Mouse (Mus musculus) mouse trophoblast stem cell (cell line): ENCODE data around the gene Gnai2.

ENCODE experiments used
- in situ Hi-C, 2 experiments: fragments of 300-500 bp; cut with MseI, MboI; formaldehyde crosslinking; loops; 2 replicates in 1 of 2; 3 replicates in 1 of 2; pipeline ENCODE4 v1.15.1; 2025

Gnai2 gene

DNA sequence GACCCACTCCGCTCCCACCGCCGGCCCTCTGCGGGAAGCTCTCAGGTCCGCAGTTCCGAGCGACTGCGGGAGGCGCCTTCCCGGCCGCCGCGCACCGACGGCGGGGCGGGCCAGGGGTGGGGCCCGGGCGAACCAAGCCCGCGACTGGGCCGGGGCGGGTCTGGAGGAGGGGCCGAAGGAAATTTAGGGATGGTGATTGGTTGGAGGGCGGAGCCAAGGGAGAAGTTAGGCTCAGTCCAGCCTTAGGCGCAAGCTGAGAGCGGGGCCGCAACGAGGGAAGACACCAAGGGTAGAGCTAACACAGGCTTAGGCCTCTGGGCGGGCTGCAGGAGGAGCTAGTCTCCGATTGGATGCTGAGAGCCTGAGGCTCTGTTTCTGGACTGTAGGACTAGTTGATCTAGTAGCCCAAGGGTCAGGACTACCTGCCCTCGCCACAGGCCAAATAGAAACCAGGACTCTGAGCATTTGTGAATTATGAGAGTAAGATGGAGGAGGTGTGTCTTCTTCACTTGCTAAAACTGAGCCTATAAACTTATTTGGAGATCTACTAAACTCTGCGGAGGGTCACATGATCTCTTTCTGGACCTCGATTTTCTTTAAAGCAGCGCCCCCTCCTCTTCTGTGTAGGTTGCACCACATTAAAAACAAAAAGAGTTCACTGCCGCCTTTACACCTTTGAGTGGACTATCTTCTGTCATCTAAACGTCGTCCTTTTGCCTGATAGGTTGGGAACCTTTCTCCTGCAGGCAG lies at the start of gene Gnai2:
Gene Gnai2, minus strand, starts transcription at position 89 of the 750 bp plus-strand sequence.
- in situ Hi-C loops: no loop called here

DNA sequence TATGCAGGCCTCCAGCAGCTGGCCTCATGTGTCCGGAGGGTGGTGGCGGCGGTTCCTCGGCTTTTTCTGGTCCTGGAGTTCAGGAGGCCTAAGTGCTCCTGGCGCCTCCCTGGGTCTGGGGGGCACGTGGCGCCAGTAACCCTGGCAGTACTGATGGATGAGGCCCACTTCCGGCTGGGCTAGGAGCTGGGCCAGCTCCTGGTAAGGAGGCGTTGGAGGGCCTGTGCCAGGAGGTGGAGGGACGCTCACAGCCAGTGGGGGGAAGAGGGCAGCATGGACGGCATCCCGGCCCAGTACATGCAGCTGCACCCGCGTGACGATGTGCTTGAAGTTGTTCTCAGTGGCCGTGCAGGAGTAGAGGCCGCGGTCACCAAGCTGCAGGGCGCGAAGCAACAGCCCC lies 47.2 kb upstream of the Gnai2 start:
- in situ Hi-C loops: no loop called here

DNA sequence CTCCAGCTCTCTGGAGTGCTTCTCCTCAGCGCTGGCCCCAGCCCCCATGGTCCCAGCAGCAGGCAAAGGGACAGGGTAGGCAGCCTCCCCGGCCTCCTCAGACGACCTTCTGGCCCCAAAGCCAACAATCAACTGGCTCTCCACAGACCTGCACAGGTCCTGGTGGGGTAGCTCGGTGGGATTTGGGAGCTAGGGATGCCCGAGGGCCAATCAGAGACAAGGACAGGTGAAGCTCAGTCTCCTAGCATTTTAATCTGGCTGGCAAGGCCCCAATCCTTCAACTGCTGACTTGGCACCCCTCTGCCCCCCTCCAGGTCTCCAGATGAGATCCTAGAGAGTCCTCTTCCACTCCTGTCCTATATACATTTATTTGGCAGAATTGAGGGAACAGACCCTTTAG lies 44.3 kb upstream of the Gnai2 start, which contains the start of gene Gnat1:
Gene Gnat1, minus strand, starts transcription at position 212 of the 400 bp plus-strand sequence.
- in situ Hi-C loops: loop anchor here in 1 of 2 experiments (5.0 kb wide), 1 partner anchor 37 kb away; no protein-coding TSS in a partner anchor

- in situ Hi-C loops: loop anchor here in 1 of 2 experiments (5.0 kb wide), 1 partner anchor 37 kb away; no protein-coding TSS in a partner anchor
Measured at GRCm38 (mm10) chr9:107678861-107679260, 43.7 kb upstream of the Gnai2 start.

- in situ Hi-C loops: loop anchor here in 1 of 2 experiments (5.0 kb wide), 1 partner anchor 36 kb away; no protein-coding TSS in a partner anchor
Measured at GRCm38 (mm10) chr9:107677819-107678526, 42.8 kb upstream of the Gnai2 start.

GRCm38 (mm10) chr9:107677091-107677784 lies 42.1 kb upstream of the Gnai2 start:
- in situ Hi-C loops: loop anchor here in 1 of 2 experiments (5.0 kb wide), 1 partner anchor 35 kb away; no protein-coding TSS in a partner anchor

GRCm38 (mm10) chr9:107676302-107676701 lies 41.1 kb upstream of the Gnai2 start:
- in situ Hi-C loops: loop anchor here in 1 of 2 experiments (5.0 kb wide), 1 partner anchor 34 kb away; no protein-coding TSS in a partner anchor

DNA sequence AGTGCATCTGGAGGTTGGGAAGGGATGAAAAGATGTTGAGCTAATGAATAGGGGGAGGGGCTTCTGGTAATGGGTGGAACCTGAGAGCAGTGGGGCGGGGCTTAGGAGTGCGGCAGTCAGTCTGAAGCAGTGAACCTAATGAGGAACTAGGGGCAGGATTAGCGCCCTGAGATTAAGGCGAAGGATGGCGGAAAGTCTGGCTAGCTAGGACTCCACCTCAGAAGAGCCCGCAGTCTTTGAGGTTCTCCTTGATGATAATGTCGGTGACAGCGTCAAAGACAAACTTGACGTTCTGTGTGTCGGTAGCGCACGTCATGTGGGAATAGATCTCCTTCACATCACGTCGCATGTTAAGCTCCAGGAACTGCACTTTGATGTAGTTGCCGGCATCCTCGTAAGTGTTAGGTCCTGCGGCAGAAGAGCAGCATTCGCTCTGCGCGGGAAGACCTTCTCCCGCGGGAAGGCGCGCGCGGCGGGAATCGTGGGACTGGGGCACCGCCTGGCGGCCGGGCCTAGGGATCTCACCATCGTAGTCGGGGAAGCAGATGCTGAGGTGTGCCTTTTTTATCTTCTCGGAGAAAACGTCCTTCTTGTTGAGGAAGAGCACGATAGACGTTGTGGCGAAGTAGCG lies 40.6 kb upstream of the Gnai2 start:
- in situ Hi-C loops: loop anchor here in 1 of 2 experiments (5.0 kb wide), 1 partner anchor 33 kb away; no protein-coding TSS in a partner anchor

DNA sequence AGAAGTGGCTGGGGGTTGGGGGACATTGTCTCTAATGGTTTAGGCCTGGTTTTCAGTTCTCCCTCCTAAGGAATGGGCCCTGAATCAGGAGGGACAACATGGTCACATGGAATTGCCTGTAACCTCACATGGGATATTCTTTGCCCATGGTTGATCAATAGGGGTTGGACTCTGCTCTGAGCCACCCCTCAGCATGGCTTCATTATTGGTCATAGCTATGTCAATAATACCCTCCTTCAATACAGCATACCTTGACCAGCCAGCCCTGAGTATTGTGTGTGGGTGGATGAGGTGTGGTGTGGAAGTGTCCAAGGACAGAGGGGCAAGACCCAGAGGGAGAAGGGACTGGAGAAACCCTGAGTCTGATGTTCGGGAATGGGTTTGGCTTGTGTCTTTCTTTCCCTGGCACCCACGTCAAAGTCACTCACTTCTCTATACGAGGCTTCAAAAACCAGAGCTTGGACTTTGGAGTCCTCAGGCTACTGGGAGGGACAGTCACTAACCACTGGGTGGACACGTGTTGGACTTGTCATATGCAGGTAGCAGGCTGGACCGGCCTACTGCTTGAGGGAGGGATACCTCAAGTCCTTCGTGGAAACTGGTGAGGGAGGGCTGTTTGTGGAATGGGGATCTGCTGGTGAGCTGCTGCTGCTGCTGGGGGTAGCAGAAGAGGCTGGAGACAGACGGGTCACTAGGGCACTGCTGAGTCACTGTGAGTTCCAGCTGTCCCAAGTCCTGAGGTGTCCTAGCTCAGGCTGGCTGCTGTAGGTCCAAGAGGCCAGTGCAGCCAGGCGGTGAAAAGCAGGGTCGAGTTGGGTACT lies 39.7 kb upstream of the Gnai2 start:
- in situ Hi-C loops: loop anchor here in 1 of 2 experiments (5.0 kb wide), 1 partner anchor 33 kb away; no protein-coding TSS in a partner anchor

DNA sequence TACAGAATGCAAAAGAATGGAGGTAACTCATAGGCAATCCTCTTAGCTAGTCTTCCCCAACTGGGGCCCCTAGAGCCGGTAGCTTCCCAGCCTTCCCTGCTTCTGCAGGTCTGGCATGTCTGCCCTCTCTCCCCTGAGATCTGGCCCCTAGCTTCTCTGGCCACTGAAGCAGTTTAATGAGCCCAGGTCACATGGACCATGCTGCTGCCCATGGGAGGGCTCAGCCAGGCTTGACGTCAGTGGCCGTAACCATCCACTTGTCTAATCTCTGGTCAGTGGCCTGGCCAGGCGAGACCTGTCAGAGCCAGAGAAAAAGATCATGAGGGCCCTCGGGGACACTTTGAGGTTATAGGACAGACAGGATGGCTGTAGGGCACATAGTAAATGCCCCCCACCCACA lies 35.1 kb upstream of the Gnai2 start:
- in situ Hi-C loops: no loop called here

GRCm38 (mm10) chr9:107669480-107669945 lies 34.3 kb upstream of the Gnai2 start, which contains the start of gene Slc38a3:
TSS of gene Slc38a3 (minus strand) at chr9:107669530.
- in situ Hi-C loops: no loop called here

GRCm38 (mm10) chr9:107668916-107669315 lies 33.7 kb upstream of the Gnai2 start:
- in situ Hi-C loops: no loop called here

DNA sequence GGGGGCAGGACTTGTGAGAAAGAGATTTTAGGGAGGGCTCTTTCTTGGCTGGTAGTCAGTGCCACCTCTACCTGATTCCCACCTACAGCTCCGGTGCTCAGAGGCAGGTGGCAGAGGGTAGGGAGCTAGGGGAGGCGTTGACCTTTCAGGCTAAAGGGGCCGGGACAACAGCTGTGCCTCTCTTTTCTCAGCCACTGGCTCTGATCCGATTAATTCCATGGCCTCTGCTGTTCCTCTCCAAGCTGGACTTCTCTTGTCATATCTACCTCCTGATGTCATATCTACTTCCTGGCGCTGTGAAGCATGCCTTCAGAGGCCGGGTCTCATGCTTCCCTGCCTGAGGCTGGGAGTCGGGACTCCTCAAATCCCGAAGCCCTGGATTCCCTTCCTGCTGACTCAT lies 32.8 kb upstream of the Gnai2 start:
- in situ Hi-C loops: no loop called here

DNA sequence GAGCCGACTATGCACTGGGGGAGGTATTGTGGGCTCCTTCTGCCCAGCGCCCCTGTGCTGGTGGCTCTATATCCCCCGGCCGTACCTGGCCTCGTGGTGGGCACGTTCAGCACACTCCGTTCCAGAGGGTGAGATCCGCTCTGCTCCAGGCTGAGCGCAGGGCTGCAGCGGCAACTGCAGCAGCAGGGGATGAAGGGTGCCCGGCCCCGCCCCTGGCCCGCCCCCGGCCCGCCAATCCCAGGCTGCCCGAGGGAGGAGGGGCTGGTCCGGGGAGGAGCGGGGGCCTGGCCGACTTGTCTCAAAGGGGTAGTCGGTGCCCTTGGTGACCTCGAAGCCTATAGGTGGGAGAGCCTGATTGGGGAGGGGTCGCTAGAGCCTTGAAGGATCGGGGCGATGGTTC lies 32.1 kb upstream of the Gnai2 start:
- in situ Hi-C loops: no loop called here

DNA sequence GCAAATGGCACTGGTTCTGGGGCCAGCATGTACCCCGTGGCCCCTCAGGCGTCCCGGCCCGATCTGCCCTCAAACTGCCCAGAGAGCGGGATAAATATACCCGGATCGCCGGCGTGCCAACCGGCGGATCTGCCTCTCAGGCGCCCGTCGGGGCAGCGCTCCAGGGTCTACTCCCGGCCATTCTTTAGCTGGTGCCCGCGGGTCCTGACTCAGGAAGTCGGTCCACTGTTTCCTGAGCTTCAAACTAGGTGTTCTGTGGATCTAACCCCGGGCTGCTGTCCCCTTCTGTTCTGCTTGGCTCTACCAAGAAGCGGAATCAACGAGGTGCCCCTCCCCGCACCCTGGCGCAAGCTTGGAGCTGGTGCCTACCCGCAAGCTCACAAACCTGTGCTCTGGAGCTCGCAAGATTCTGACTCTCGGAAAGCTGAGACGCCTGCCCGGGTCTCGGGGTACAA lies 31.6 kb upstream of the Gnai2 start:
- in situ Hi-C loops: no loop called here

GRCm38 (mm10) chr9:107665308-107665707 lies 30.1 kb upstream of the Gnai2 start:
- in situ Hi-C loops: no loop called here

DNA sequence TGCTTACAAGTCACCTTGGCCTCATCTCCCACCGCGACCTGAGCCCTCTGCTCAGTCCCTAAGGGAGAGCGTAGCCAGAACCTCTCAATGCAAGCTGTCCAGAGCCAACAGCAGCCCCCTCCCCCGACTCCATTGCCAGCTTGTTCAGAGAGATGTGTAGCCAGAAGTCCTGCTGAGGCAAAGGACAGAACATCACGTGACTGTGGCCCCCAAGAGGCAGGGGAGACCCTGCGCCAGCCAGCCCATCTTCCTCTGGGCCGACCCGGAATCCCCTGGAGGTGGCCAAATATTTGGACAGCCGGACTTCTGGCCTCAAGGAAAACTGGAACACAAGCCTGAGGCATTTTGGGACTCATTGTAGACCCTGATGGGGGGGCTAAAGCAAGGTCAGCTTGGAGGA lies 28.4 kb upstream of the Gnai2 start:
- in situ Hi-C loops: no loop called here

GRCm38 (mm10) chr9:107662342-107662741 lies 27.2 kb upstream of the Gnai2 start:
- in situ Hi-C loops: no loop called here

GRCm38 (mm10) chr9:107660777-107661176 lies 25.6 kb upstream of the Gnai2 start:
- in situ Hi-C loops: no loop called here

GRCm38 (mm10) chr9:107659961-107660360 lies 24.8 kb upstream of the Gnai2 start:
- in situ Hi-C loops: no loop called here
